Mouse (Mus musculus) limb, embryonic 13.5 days (tissue): ENCODE results near the gene Aqp12. TPM values are rescaled to one million over a fixed set of nuclear protein-coding genes. Genes with fewer than 3 reads are reported as not detected.

Source experiments
- ATAC-seq: fragments of 200-750 bp; cut with Nextera tagmentation; 2 replicates; pipeline ENCODE4 v1.8.0; 2017; ENCODE audit warnings: low read depth, moderate number of reproducible peaks, moderate TSS enrichment; ENCODE audit not compliant: low FRiP score
- H3K27ac ChIP-seq: fragments of 300-500 bp; sonication (generic); 2 replicates; pipeline ENCODE4 v1.5.1; 2015; ENCODE audit warnings: inconsistent platforms, mild to moderate bottlenecking, moderate library complexity
- H3K27me3 ChIP-seq: fragments of 300-500 bp; sonication (generic); 2 replicates; pipeline ENCODE4 v1.6.1; 2015; ENCODE audit warnings: mild to moderate bottlenecking, inconsistent platforms
- H3K36me3 ChIP-seq: fragments of 300-500 bp; sonication (generic); 2 replicates; pipeline ENCODE4 v1.6.1; 2015; ENCODE audit warnings: inconsistent platforms, mild to moderate bottlenecking, moderate library complexity
- H3K4me1 ChIP-seq: fragments of 300-500 bp; sonication (generic); 2 replicates; pipeline ENCODE4 v1.6.1; 2015; ENCODE audit warnings: inconsistent platforms
- H3K4me2 ChIP-seq: fragments of 300-500 bp; sonication (generic); replicated peaks from 2 replicates; pipeline ENCODE4 v1.6.1; 2015; ENCODE audit warnings: inconsistent platforms, mild to moderate bottlenecking, moderate library complexity
- H3K4me3 ChIP-seq: fragments of 300-500 bp; sonication (generic); 2 replicates; pipeline ENCODE4 v1.5.1; 2015; ENCODE audit warnings: moderate library complexity, mild to moderate bottlenecking, inconsistent platforms
- H3K9ac ChIP-seq: fragments of 300-500 bp; sonication (generic); 2 replicates; pipeline ENCODE4 v1.6.1; 2015; ENCODE audit warnings: mild to moderate bottlenecking, inconsistent platforms
- H3K9me3 ChIP-seq: fragments of 300-500 bp; sonication (generic); 2 replicates; pipeline ENCODE4 v1.6.1; 2016; ENCODE audit warnings: inconsistent platforms
- WGBS: fragments of 180-500 bp; shearing (Covaris S2); methylation state at CpG from one replicate; pipeline ENCODE4 v1.1.7; 2015; 5-methylcytosine and 5-hydroxymethylcytosine counted together
- polyA plus RNA-seq: library from polyadenylated mRNA; unstranded; fragments of >200 nt; fragmentation: Nextera tagmentation; extraction: Ambion mirVana; gene quantifications from 2 replicates; pipeline ENCODE4 v1.2.1, GENCODE M21; 2015

Aqp12 gene
- polyA plus RNA-seq, 1 experiment from 2014 or later, result not detected

GRCm38 (mm10) chr1:93026600-93026999 lies 20.5 kb downstream of the Aqp12 start:
- Histone ChIP-seq H3K9me3 (no peaks in the 10 kb centered on the region), H3K4me1 (no peaks in the 10 kb centered on the region), H3K9ac (no peak overlapping the region), H3K27me3 (no peaks in the 10 kb centered on the region), H3K4me3 (no peak overlapping the region), H3K27ac (no peak overlapping the region), H3K4me2 (no peak overlapping the region), H3K36me3 (no peaks in the 10 kb centered on the region; the same call in 1 of the 2 replicates)
- no peak for ATAC-seq
- 89% methylated on average over 8 of the region's 8 CpGs for WGBS

GRCm38 (mm10) chr1:93029387-93029786 lies 23.3 kb downstream of the Aqp12 start:
- H3K9ac ChIP-seq, result no peak overlapping the region
- no peaks in the 10 kb centered on the region for H3K4me1 ChIP-seq
- WGBS, result 94% methylated on average over 10 of the region's 10 CpGs
- no peaks in the 10 kb centered on the region for H3K27me3 ChIP-seq
- no peak overlapping the region for H3K4me2 ChIP-seq
- no peaks in the 10 kb centered on the region; the same call in 1 of the 2 replicates for H3K36me3 ChIP-seq
- ATAC-seq, result no peak
- H3K27ac ChIP-seq, result no peak overlapping the region
- H3K9me3 ChIP-seq, result no peaks in the 10 kb centered on the region
- no peak overlapping the region for H3K4me3 ChIP-seq

GRCm38 (mm10) chr1:93030060-93030459 lies 23.9 kb downstream of the Aqp12 start:
- WGBS, result 71% methylated on average over 2 of the region's 2 CpGs
- ATAC-seq, result no peak
- Histone ChIP-seq H3K4me1 (no peaks in the 10 kb centered on the region), H3K27ac (no peak overlapping the region), H3K4me2 (no peak overlapping the region), H3K36me3 (no peaks in the 10 kb centered on the region; the same call in 1 of the 2 replicates), H3K4me3 (no peak overlapping the region), H3K27me3 (no peaks in the 10 kb centered on the region), H3K9ac (no peak overlapping the region), H3K9me3 (no peaks in the 10 kb centered on the region)

- H3K4me3 ChIP-seq, result no peak overlapping the region
- no peak overlapping the region for H3K9ac ChIP-seq
- no peak overlapping the region for H3K4me2 ChIP-seq
- no peaks in the 10 kb centered on the region for H3K4me1 ChIP-seq
- no peaks in the 10 kb centered on the region for H3K36me3 ChIP-seq
- H3K27ac ChIP-seq, result no peak overlapping the region
- WGBS, result 91% methylated on average over 3 of the region's 3 CpGs
- H3K27me3 ChIP-seq, result no peaks in the 10 kb centered on the region
- no peak for ATAC-seq
- H3K9me3 ChIP-seq, result no peaks in the 10 kb centered on the region
Observed at GRCm38 (mm10) chr1:93031199-93031598, 25.1 kb downstream of the Aqp12 start.

GRCm38 (mm10) chr1:93033989-93034388 lies 27.9 kb downstream of the Aqp12 start:
- WGBS, result 62% methylated on average over 8 of the region's 8 CpGs
- H3K9ac ChIP-seq, result no peak overlapping the region
- no peak overlapping the region for H3K4me3 ChIP-seq
- H3K9me3 ChIP-seq, result peaks cover 8% of the 10 kb centered on the region; the same call in 1 of the 2 replicates
- H3K4me2 ChIP-seq, result no peak overlapping the region
- H3K27ac ChIP-seq, result no peak overlapping the region
- no peaks in the 10 kb centered on the region for H3K4me1 ChIP-seq
- H3K27me3 ChIP-seq, result no peaks in the 10 kb centered on the region
- H3K36me3 ChIP-seq, result peaks cover 11% of the 10 kb centered on the region
- ATAC-seq, result no peak

GRCm38 (mm10) chr1:93035981-93036380 lies 29.8 kb downstream of the Aqp12 start:
- no peak overlapping the region for H3K4me3 ChIP-seq
- no peak for ATAC-seq
- no peaks in the 10 kb centered on the region for H3K4me1 ChIP-seq
- no peak overlapping the region for H3K4me2 ChIP-seq
- no peak overlapping the region for H3K27ac ChIP-seq
- peaks cover 8% of the 10 kb centered on the region; the same call in 1 of the 2 replicates for H3K9me3 ChIP-seq
- no peak overlapping the region for H3K9ac ChIP-seq
- WGBS, result 76% methylated on average over 4 of the region's 4 CpGs
- H3K27me3 ChIP-seq, result no peaks in the 10 kb centered on the region
- H3K36me3 ChIP-seq, result peaks cover 18% of the 10 kb centered on the region

- Histone ChIP-seq H3K4me2 (no peak overlapping the region), H3K4me1 (0 out of 2 replicates have a peak, but pooled peaks cover 5% of the 10 kb centered on the region), H3K36me3 (peaks cover 5% of the 10 kb centered on the region; the same call in 1 of the 2 replicates), H3K9me3 (no peaks in the 10 kb centered on the region), H3K4me3 (no peak overlapping the region), H3K27me3 (no peaks in the 10 kb centered on the region), H3K9ac (no peak overlapping the region), H3K27ac (no peak overlapping the region)
- ATAC-seq, result no peak
- WGBS, result 84% methylated on average over 10 of the region's 10 CpGs
Observed at GRCm38 (mm10) chr1:93046153-93046789, 40.1 kb downstream of the Aqp12 start.

GRCm38 (mm10) chr1:93050071-93050470 lies 43.9 kb downstream of the Aqp12 start:
- ATAC-seq, result no peak
- Histone ChIP-seq H3K27ac (no peak overlapping the region), H3K4me1 (0 out of 2 replicates have a peak, but pooled peaks cover 5% of the 10 kb centered on the region), H3K4me3 (no peak overlapping the region), H3K27me3 (no peaks in the 10 kb centered on the region), H3K9ac (no peak overlapping the region), H3K9me3 (no peaks in the 10 kb centered on the region), H3K4me2 (no peak overlapping the region), H3K36me3 (peaks cover 5% of the 10 kb centered on the region; the same call in 1 of the 2 replicates)
- WGBS, result 92% methylated on average over 3 of the region's 3 CpGs

- Histone ChIP-seq H3K9me3 (no peaks in the 10 kb centered on the region), H3K4me1 (0 out of 2 replicates have a peak, but pooled peaks cover 5% of the 10 kb centered on the region), H3K36me3 (peaks cover 16% of the 10 kb centered on the region), H3K9ac (no peak overlapping the region), H3K27ac (no peak overlapping the region), H3K27me3 (no peaks in the 10 kb centered on the region), H3K4me2 (peak overlapping the region; percentile 43), H3K4me3 (peak overlapping the region; percentile 8; the same call in 1 of the 2 replicates)
- ATAC-seq, result peak; percentile 34; the same call in 1 of the 2 replicates
- 36% methylated on average over 22 of the region's 23 CpGs for WGBS
Observed at GRCm38 (mm10) chr1:93051124-93051833, 45.1 kb downstream of the Aqp12 start.

Other genes starting within 250 kb of the Aqp12 start
- gene Gpc1, start 174.7 kb upstream of the Aqp12 start, polyA plus RNA-seq, result 67.7 and 71.4 TPM in 2 replicates
- gene Ankmy1, start 103.4 kb upstream of the Aqp12 start, polyA plus RNA-seq, result 0.36 and 0.43 TPM in 2 replicates
- 11.9 and 12.4 TPM in 2 replicates for gene Dusp28, start 99.4 kb upstream of the Aqp12 start, polyA plus RNA-seq
- 33.3 and 33.4 TPM in 2 replicates for gene Rnpepl1, start 95.6 kb upstream of the Aqp12 start, polyA plus RNA-seq
- gene Capn10, start 72.0 kb upstream of the Aqp12 start, polyA plus RNA-seq, result 32.3 and 35.2 TPM in 2 replicates
- gene Gpr35, start 55.5 kb upstream of the Aqp12 start, polyA plus RNA-seq, result 0.20 and 0.56 TPM in 2 replicates
- 18.3 and 19.2 TPM in 2 replicates for gene Kif1a, start 95.6 kb downstream of the Aqp12 start, polyA plus RNA-seq
- not detected in 2 replicates for gene Agxt, start 128.9 kb downstream of the Aqp12 start, polyA plus RNA-seq
- gene 2310007B03Rik, start 154.6 kb downstream of the Aqp12 start, polyA plus RNA-seq, result 0.94 and 1.1 TPM in 2 replicates
- 0.31 and 0.32 TPM in 2 replicates for gene Crocc2, start 162.4 kb downstream of the Aqp12 start, polyA plus RNA-seq
- gene Sned1, start 229.5 kb downstream of the Aqp12 start, polyA plus RNA-seq, result 32.1 and 47.5 TPM in 2 replicates